Mouse (Mus musculus): Measurements from ENCODE around the gene Dhtkd1. TPM values are rescaled to one million over a fixed set of nuclear protein-coding genes. Genes with fewer than 3 reads are reported as not detected.

The Dhtkd1 gene
- polyA plus RNA-seq, 1 experiment from 2014 or later = 6.5 TPM

- Histone ChIP-seq H3K9ac (replicated peaks) (no peak overlapping the region), H3K4me1 (no peaks in the 10 kb centered on the region), H3K27me3 (replicated peaks) (no peaks in the 10 kb centered on the region), H3K27ac (replicated peaks) (no peak overlapping the region), H3K9me3 (replicated peaks) (no peaks in the 10 kb centered on the region), H3K4me2 (no peak overlapping the region), H3K36me3 (peaks cover 32% of the 10 kb centered on the region), H3K4me3 (replicated peaks) (no peak overlapping the region)
- ATAC-seq (ENCODE audit: low FRiP score) = no peak
- 92% methylated on average over 18 of the region's 18 CpGs for WGBS
Measured at GRCm38 (mm10) chr2:5930291-5931054, 12.1 kb downstream of the Dhtkd1 start.

- Histone ChIP-seq H3K27me3 (replicated peaks) (no peaks in the 10 kb centered on the region), H3K36me3 (peaks cover 32% of the 10 kb centered on the region), H3K4me3 (replicated peaks) (no peak overlapping the region), H3K9ac (replicated peaks) (no peak overlapping the region), H3K27ac (replicated peaks) (no peak overlapping the region), H3K4me2 (no peak overlapping the region), H3K4me1 (no peaks in the 10 kb centered on the region), H3K9me3 (replicated peaks) (no peaks in the 10 kb centered on the region)
- 90% methylated on average over 5 of the region's 5 CpGs for WGBS
- ATAC-seq (ENCODE audit: low FRiP score) = no peak
Measured at GRCm38 (mm10) chr2:5929793-5930192, 12.8 kb downstream of the Dhtkd1 start.

DNA sequence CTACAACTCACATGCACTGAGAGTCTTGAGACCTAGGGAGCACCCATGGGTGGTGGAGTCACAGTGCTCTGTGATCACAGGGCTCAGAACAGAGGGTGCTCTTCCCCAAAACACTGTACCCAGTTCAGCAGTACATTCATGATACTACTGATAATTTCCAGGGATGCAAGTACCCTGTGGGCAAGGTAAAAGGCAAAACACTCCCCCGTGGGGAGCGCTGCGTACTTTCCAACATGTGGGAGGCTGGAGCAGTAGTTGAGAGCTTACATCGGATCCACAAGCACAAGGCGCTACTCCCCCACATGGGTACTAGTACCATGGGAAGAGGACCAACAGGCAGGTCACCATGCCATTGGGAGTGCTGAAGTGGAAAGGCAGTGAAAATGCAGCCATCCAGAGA is 15.1 kb downstream of the Dhtkd1 start:
- H3K27me3 ChIP-seq (replicated peaks) = no peaks in the 10 kb centered on the region
- 95% methylated on average over 5 of the region's 5 CpGs for WGBS
- H3K36me3 ChIP-seq = peaks cover 32% of the 10 kb centered on the region
- H3K9ac ChIP-seq (replicated peaks) = no peak overlapping the region
- H3K4me2 ChIP-seq = no peak overlapping the region
- H3K4me3 ChIP-seq (replicated peaks) = no peak overlapping the region
- no peak overlapping the region for H3K27ac ChIP-seq (replicated peaks)
- H3K9me3 ChIP-seq (replicated peaks) = no peaks in the 10 kb centered on the region
- H3K4me1 ChIP-seq = no peaks in the 10 kb centered on the region
- no peak for ATAC-seq (ENCODE audit: low FRiP score)

DNA sequence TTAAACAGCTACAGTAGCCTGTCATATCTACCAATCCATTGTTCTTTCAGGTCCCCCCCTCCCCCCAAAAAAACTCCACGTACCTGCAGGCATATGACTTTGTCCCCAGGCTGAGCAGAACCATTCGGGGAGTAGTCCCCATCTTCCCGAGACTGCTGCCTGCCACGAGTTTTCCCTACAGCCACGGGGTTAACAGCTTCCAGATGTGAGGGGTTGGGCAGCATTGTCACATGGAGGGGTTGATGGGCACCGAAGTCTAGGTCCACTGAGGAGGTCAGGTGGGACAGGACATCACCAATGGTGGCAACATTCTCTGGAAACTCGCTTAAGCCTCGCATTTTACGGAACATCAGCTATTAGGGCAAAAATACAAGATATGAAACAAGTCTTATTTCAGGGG is 18.8 kb downstream of the Dhtkd1 start:
- H3K9ac ChIP-seq (replicated peaks) = no peak overlapping the region
- no peak overlapping the region for H3K4me3 ChIP-seq (replicated peaks)
- H3K27ac ChIP-seq (replicated peaks) = no peak overlapping the region
- ATAC-seq (ENCODE audit: low FRiP score) = no peak
- H3K9me3 ChIP-seq (replicated peaks) = no peaks in the 10 kb centered on the region
- H3K4me1 ChIP-seq = no peaks in the 10 kb centered on the region
- peaks cover 31% of the 10 kb centered on the region for H3K36me3 ChIP-seq
- H3K4me2 ChIP-seq = no peak overlapping the region
- no peaks in the 10 kb centered on the region for H3K27me3 ChIP-seq (replicated peaks)
- WGBS = 87% methylated on average over 9 of the region's 9 CpGs

DNA sequence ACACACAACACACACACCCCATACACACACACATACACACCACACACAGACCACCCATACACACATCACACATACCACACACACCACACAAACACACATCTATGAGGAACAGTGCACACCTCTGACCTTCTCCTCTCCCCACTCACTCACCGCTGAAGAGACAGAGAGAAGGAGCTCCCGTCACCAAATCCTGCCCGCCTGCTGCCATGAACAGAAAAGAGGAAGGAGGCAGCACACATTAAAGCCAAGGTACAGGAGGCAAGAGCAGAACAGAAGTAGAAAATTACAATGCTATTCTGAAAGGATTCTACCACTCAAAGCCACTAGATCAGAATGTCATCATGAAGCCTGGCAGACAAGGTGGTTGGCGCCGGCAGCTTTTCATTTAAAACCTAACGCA is 19.8 kb downstream of the Dhtkd1 start:
- no peak overlapping the region for H3K27ac ChIP-seq (replicated peaks)
- H3K4me1 ChIP-seq = no peaks in the 10 kb centered on the region
- no peak overlapping the region for H3K4me2 ChIP-seq
- peaks cover 32% of the 10 kb centered on the region for H3K36me3 ChIP-seq
- WGBS = 98% methylated on average over 6 of the region's 6 CpGs
- no peak for ATAC-seq (ENCODE audit: low FRiP score)
- no peaks in the 10 kb centered on the region for H3K9me3 ChIP-seq (replicated peaks)
- no peaks in the 10 kb centered on the region for H3K27me3 ChIP-seq (replicated peaks)
- H3K4me3 ChIP-seq (replicated peaks) = no peak overlapping the region
- H3K9ac ChIP-seq (replicated peaks) = no peak overlapping the region

DNA sequence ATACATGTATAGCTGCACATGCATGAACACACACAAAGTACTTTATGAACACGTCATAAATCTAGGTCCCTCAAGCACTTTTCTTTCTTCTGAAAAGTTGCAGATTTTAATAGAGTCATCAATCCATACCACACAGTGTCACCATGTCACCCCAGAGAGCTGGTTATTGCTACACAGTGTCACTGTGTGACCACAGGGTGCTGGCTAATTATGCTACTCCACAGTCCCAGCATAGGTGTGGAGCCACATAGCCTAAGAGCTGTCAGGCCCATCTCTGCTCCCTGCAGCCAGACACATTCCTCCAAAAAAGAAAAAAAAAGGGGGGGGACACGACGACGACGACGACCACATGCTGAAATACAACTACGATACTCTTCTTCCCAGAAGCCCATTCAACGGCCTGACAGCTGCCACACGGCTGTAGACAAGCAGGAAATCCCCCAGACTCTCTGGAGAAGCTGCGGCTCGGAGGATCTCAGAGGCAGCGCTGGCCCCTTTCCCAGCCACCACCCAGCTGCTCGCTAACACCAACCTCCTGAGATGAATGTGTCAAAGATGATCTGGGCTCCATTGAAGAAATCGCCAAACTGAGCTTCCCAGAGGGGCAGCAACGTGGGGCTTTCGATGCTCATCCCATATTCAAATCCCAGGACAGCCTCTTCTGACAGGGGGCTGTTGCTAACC is 31.2 kb downstream of the Dhtkd1 start:
- 0 out of 2 replicates have a peak, but pooled peaks cover 2% of the 10 kb centered on the region for H3K4me1 ChIP-seq
- H3K27me3 ChIP-seq (replicated peaks) = no peaks in the 10 kb centered on the region
- H3K4me3 ChIP-seq (replicated peaks) = no peak overlapping the region
- H3K4me2 ChIP-seq = no peak overlapping the region
- H3K9me3 ChIP-seq (replicated peaks) = no peaks in the 10 kb centered on the region
- H3K36me3 ChIP-seq = peaks cover 20% of the 10 kb centered on the region
- ATAC-seq (ENCODE audit: low FRiP score) = no peak
- H3K9ac ChIP-seq (replicated peaks) = no peak overlapping the region
- no peak overlapping the region for H3K27ac ChIP-seq (replicated peaks)
- 53% methylated on average over 16 of the region's 16 CpGs for WGBS

GRCm38 (mm10) chr2:5906625-5907024 is 36.0 kb downstream of the Dhtkd1 start:
- no peaks in the 10 kb centered on the region for H3K9me3 ChIP-seq (replicated peaks)
- WGBS = 63% methylated on average over 3 of the region's 3 CpGs
- H3K4me3 ChIP-seq (replicated peaks) = no peak overlapping the region
- no peak overlapping the region for H3K9ac ChIP-seq (replicated peaks)
- no peak overlapping the region for H3K4me2 ChIP-seq
- no peak overlapping the region for H3K27ac ChIP-seq (replicated peaks)
- 0 out of 2 replicates have a peak, but pooled peaks cover under 1% of the 10 kb centered on the region for H3K4me1 ChIP-seq
- no peak for ATAC-seq (ENCODE audit: low FRiP score)
- no peaks in the 10 kb centered on the region for H3K27me3 ChIP-seq (replicated peaks)
- H3K36me3 ChIP-seq = peaks cover 27% of the 10 kb centered on the region

- H3K27me3 ChIP-seq (replicated peaks) = no peaks in the 10 kb centered on the region
- H3K4me1 ChIP-seq = no peaks in the 10 kb centered on the region
- no peak overlapping the region for H3K27ac ChIP-seq (replicated peaks)
- H3K4me2 ChIP-seq = no peak overlapping the region
- H3K36me3 ChIP-seq = peaks cover 28% of the 10 kb centered on the region
- no peaks in the 10 kb centered on the region for H3K9me3 ChIP-seq (replicated peaks)
- no peak overlapping the region for H3K4me3 ChIP-seq (replicated peaks)
- H3K9ac ChIP-seq (replicated peaks) = no peak overlapping the region
- WGBS = 31% methylated on average over 5 of the region's 5 CpGs
- ATAC-seq (ENCODE audit: low FRiP score) = no peak
Measured at GRCm38 (mm10) chr2:5906092-5906491, 36.5 kb downstream of the Dhtkd1 start.

DNA sequence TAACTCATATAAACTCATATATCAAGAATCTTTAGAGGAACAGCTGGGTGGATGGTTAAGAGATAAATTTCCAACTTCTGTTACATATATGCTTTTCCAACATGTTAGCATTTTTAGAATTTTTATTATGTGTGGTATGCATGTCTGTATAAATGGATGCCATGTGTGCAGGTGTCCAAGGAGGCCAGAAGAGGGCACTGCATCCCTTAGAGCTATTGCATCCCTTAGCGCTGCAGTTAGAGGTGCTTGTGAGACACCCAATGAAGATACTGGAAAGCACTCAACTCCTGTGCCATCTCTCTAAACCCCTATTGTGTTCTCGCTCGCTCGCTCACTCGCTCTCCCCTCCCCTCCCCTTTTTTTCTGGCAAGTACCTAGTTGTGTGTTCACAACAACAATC is 42.4 kb downstream of the Dhtkd1 start:
- no peaks in the 10 kb centered on the region for H3K27me3 ChIP-seq (replicated peaks)
- no peak overlapping the region for H3K4me3 ChIP-seq (replicated peaks)
- 74% methylated on average over 5 of the region's 5 CpGs for WGBS
- H3K4me1 ChIP-seq = 0 out of 2 replicates have a peak, but pooled peaks cover 4% of the 10 kb centered on the region
- no peaks in the 10 kb centered on the region for H3K9me3 ChIP-seq (replicated peaks)
- no peak overlapping the region for H3K9ac ChIP-seq (replicated peaks)
- peaks cover 33% of the 10 kb centered on the region for H3K36me3 ChIP-seq
- H3K27ac ChIP-seq (replicated peaks) = no peak overlapping the region
- no peak for ATAC-seq (ENCODE audit: low FRiP score)
- no peak overlapping the region for H3K4me2 ChIP-seq

DNA sequence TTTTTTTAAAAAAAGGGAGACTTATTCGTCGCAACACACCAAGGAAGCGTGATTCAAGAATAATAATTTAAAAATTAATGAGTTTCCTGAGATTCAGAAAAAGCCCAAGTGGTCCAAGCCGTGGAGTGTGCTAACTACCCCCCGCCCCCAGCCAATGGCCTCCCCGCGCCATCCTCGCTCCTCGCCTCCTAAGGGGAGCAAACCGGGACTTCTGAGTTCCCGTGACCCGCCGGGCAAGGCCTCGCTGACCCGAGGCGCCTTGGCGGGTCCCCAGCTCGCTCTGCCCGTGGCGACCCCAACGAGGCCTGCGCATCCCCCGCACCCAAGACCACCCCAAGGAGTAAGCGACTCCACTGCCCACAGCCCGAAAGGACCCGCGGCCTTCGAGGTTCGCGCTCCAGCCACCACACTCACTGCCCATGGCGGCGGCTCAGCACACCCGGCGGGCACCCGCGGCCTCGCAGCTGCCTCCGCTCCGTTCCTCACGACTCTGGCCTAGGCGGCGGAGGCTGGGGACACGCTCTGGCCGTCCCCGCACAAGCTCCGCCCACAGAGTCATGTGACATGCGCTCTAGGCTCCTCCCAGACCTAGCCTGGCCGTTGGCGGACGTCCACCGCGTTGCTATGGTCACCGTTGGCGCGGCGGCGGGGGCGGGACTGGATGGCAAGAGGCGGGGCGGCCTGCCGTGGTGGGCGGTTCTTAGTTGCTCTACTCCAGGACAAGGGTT is 47.6 kb downstream of the Dhtkd1 start, which contains the start of gene Sec61a2:
Gene Sec61a2 (minus strand): TSS at position 590 of the 728 bp plus-strand sequence.
- H3K27me3 ChIP-seq (replicated peaks) = no peaks in the 10 kb centered on the region
- H3K4me3 ChIP-seq (replicated peaks) = peak within 1 kb of the TSS; percentile 93
- peak within 1 kb of the TSS; percentile 82 for H3K27ac ChIP-seq (replicated peaks)
- ATAC-seq (ENCODE audit: low FRiP score) = peak; percentile 100
- H3K9me3 ChIP-seq (replicated peaks) = no peaks in the 10 kb centered on the region
- peak within 1 kb of the TSS; percentile 91 for H3K9ac ChIP-seq (replicated peaks)
- under 1% methylated on average over 62 of the region's 62 CpGs for WGBS
- H3K36me3 ChIP-seq = peaks cover 15% of the 10 kb centered on the region; the same call in 1 of the 2 replicates
- peak within 1 kb of the TSS; percentile 52 for H3K4me2 ChIP-seq
- H3K4me1 ChIP-seq = peaks cover 16% of the 10 kb centered on the region

GRCm38 (mm10) chr2:5894296-5894695 is 48.3 kb downstream of the Dhtkd1 start:
- Histone ChIP-seq H3K4me2 (peak overlapping the region; percentile 52), H3K4me1 (peaks cover 16% of the 10 kb centered on the region), H3K27me3 (replicated peaks) (no peaks in the 10 kb centered on the region), H3K9ac (replicated peaks) (peak overlapping the region; percentile 91), H3K36me3 (peaks cover 15% of the 10 kb centered on the region; the same call in 1 of the 2 replicates), H3K4me3 (replicated peaks) (peak overlapping the region; percentile 93), H3K27ac (replicated peaks) (no peak overlapping the region), H3K9me3 (replicated peaks) (no peaks in the 10 kb centered on the region)
- 28% methylated on average over 11 of the region's 11 CpGs for WGBS
- peak; percentile 37; the same call in 1 of the 2 replicates for ATAC-seq (ENCODE audit: low FRiP score)
